Mouse (Mus musculus): ENCODE results near the gene Rassf4.

Rassf4 gene

DNA sequence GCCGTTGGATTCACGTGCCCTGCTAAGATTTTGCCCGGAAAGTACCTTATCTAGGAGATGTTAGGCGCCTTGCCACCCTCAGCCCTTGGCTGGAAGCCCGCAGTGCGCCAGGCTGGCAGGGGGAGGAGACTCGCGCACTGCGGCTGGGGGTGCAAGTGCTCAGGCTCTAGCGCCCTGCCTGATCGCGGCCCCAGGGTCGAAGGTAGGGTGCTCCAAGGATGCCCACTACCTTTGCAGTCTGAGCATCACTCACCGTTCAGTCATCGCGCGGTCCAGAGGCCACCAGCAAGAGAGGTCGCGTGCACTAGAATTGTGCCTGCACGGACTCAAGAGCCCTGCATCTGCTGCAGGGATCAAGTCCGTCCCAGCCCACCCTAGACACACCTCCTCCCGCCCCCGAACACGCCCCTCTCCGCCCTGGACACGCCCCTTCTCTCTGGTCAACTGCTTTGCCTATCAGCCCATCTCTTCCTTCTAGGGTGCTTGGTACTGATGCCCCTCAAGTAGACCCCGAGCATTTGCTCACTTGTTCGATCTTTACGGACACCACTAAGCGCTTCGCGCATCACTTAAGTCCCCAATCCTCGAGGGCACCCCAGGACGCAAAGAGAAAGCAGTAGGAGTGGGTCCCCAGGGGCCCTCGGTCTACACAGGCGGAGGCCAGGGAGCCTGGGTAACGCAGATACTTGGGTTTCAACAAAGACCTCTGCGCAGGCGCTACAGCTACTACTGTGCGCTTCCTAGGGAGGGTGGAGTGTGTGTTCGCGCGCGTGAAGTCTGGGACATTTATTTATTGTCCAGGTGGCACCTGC is at the start of gene Rassf4:
TSS of gene Rassf4 (minus strand) at position 482 of the 812 bp plus-strand sequence.
- DNase-seq (ENCODE audit: low read depth in 2 of 2, low spot score in 2 of 2): peak; percentile 18 to 38

DNA sequence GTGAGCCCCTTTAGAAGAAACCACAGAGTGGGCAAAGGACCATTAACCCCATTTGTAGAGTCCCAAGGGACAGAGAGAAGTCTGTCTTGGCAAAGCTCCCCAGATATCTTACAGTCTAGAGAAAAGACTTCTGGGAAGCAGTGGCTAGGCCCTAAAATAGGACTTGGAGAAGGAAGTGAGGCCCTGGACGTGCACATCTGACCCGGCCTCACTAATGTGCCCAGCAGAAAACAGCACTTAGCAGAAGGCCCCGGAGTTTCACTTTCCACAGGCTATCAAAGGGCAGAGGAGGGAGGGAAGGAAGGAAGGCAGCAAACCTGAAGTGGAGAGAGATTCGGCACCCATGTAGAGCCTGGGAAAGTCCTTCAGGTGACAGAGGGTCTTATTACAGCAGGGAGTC is 45.2 kb upstream of the Rassf4 start:
- DNase-seq (ENCODE audit: low read depth in 2 of 2, low spot score in 2 of 2): no peak

DNA sequence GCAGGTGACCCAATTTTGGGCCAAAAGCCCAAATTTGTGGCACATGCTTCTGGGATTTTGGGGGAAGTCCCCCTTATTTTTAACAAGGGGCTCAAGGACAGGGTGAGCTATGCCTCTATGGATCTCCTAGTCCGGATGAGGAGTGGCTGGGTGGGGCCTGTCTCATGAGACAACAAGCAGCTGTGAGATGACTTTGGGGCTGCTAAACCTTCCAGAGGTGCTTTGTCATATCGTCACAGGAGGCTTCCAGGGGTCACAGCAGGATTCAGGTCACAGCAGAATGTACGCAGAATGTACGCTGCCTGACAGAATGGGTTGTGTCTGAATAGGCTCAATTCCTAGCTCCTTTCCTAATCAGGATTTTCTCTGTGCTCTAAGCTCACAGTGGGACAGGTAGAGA is 44.6 kb upstream of the Rassf4 start:
- no peak for DNase-seq (ENCODE audit: low read depth in 2 of 2, low spot score in 2 of 2)

DNA sequence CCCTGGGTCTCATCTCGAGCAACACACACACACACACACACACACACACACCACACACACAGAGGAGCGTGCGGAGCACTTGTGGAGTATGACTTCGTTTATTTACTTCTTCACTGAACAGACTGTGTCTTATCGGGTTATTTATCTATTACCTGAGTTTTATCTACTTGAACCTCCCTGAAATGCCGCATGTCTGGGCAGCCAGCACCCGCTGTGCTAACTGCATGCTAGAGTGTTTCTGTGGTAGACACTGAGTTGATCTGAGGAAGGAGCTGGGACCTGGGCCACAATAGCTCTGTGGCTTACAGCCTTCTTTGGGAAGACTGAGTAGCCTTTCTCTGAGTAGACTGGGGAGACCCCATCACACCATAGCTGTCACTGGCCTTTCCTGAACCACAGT is 44.1 kb upstream of the Rassf4 start:
- DNase-seq (ENCODE audit: low read depth in 2 of 2, low spot score in 2 of 2): no peak

DNA sequence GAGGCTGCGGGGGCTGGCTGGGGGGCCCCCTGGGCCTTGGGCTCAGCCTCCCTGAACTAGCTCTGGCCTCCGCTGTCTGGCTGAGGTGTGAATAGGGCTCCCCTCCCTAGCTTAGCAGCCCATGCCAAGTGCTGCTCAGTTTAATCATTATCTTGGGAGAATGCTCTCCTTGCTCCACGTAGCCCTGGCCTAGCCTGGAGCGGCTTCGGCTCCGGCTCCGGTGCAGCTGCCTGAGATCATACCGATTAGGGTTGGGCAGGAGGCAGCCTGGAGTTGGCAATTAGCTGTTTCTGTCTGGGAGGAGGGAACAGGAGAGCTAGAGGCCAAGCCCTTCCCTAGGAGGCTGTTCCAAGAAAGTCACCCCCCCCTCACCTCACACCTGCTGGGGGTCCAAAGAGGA is 42.9 kb upstream of the Rassf4 start, which contains the start of gene Tmem72:
TSS of gene Tmem72 (minus strand) at position 248 of the 400 bp plus-strand sequence.
- DNase-seq (ENCODE audit: low read depth in 2 of 2, low spot score in 2 of 2): no peak

DNA sequence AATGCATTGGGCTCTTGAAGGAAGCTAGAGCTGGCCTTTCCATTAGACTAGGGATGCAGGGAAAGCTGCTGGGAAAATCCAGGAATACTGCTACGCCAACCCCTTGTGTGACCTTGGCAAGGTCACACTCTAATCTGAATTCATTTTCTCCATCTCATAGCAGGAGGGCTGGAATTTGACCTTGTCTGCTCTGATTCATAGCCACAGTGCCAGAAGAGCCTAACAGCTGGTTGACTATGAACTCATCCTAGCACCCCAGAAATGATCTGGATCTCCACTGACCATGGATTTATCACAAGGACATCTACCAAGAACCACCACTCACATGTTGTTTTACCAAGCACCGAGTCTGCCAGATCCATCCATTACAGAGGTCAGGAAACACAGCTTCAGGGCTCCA is 41.4 kb upstream of the Rassf4 start:
- DNase-seq (ENCODE audit: low read depth in 2 of 2, low spot score in 2 of 2): no peak

DNA sequence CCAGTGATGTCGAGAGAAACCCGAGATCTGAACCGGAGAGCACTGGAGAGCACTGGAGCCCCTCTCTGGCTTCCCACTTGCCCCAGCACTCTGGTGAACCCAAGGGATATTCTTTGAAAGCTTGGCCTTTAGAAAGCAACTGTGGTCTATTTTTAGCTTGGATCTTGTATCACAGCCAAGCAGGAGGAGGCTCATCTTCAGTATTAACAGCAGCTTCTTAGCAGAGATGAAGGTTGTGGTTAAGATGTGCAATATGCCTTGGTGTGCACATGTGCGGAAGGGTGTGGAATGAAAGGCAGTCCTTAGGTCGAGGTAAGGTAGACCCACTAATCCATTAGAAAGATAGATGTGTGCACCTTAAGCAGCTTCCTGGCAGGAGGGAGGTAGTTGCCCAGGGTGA is 40.8 kb upstream of the Rassf4 start:
- no peak for DNase-seq (ENCODE audit: low read depth in 2 of 2, low spot score in 2 of 2)

DNA sequence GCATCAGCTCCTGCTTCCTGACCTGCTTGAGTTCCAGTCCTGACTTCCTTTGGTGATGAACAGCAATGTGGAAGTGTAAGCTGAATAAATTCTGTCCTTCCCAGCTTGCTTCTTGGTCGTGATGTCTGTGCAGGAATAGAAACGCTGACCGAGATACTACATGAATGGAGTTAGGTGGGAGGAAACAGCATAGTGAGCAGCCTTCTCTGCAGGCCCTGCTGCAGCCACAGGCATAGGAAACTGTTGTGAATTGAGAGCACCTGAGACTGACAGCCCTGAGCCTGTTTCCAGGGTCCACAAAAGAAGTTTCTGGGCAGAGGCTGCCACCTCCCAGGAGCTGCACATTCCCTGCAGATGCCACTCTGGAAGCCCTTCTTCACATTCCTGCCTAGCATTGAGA is 40.2 kb upstream of the Rassf4 start:
- DNase-seq (ENCODE audit: low read depth in 2 of 2, low spot score in 2 of 2): no peak

DNA sequence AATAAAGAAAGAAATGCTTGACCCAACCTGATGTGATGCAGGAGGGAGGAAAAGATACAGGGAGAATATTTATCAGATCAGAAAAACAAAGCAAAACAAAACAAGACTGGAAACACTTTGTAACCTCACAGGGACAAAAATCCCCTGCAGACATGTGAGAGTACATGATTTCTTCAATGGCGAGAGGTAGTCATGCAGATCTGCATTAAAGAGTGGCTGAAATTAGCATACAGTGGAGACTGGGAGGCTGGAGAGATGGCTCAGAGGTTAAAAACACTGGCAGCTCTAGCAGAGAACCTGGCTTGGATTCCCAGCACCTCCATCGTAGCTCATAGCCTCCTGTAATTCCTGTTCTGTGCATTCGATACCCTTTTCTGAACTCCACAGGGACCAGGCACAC is 38.8 kb upstream of the Rassf4 start:
- DNase-seq (ENCODE audit: low read depth in 2 of 2, low spot score in 2 of 2): no peak

DNA sequence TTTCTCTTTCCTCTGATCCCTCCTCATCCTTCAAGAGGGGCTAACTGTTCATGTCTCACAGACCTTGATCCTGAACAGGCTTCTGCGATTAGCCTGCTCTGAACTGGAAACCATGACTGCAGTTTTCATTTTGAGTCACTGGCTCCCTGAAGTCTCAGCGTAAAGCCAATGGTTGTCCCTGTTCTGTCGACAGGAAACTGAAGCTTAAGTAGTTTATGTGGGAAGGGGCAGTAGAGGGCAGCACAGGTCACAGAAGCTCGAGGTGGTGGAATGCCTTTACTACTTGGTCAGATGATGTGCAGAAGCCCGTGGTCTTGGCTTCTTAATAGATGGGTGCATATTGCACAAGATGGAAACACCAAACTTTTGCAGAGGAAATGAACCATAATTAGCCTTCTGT is 38.3 kb upstream of the Rassf4 start:
- no peak for DNase-seq (ENCODE audit: low read depth in 2 of 2, low spot score in 2 of 2)

DNA sequence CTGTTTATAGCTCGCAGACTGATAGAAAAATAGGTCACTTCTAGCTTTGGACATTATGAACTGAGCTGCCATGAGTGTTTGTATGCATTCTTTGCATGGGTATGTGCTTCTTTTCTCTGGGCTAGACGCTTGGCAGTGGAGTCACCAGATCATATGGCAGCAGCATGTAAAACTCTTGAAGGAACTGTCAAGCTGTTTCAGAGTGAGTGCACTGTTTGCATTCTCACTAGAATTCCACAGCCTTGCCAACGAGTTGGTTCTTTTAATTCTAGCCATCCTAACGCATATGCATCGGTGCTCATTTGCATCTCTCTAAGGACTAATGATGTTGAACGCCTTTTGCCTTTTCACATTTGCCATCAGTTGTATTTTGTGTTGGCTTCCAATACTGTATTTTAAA is 30.6 kb upstream of the Rassf4 start:
- DNase-seq (ENCODE audit: low read depth in 2 of 2, low spot score in 2 of 2): no peak

DNA sequence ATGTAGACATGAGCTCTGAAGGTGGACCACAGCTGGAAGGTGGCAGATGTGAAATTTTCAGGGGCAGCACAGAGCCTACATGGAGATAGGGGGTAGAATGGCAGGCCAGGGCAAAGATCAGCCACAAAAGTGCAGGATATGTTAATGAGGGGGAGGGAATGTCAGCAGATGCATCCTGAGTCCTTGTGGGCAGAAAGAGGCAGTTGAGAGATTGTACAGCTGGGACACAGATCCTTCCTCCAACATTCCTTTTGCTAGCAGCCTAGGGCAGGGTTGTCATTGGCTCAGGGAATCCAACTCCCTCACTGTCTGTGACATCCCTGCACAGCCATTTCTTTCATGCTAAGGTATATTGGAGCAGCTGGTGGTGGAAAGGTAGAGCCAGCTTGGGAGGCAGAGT is 27.1 kb upstream of the Rassf4 start:
- DNase-seq (ENCODE audit: low read depth in 2 of 2, low spot score in 2 of 2): no peak

DNA sequence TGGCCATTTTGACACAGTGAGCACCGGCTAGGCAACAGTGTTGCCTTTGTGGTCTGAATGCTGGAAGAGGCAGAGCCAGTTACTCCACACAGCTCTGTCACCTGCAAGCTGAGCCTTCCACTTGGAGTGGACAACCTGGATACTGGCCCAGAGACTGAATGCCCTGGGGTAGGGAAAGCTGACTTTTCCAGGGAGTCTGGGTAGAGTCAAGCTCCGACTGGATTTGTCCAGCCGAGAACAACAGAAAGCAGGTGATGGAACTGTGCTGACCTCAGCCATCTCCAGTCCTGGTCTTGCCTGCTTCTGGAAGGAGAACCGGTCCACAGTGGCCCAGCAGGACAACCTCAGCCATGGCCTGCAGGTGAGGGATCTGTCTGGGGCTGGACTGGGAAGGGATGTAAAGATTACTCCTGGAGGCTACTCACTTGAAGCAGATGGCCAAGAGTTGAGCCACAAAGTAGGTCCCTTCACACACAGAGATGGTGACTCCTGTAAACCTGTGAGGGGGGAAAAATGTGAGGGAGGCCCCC is 24.2 kb upstream of the Rassf4 start:
- DNase-seq (ENCODE audit: low read depth in 2 of 2, low spot score in 2 of 2): no peak

DNA sequence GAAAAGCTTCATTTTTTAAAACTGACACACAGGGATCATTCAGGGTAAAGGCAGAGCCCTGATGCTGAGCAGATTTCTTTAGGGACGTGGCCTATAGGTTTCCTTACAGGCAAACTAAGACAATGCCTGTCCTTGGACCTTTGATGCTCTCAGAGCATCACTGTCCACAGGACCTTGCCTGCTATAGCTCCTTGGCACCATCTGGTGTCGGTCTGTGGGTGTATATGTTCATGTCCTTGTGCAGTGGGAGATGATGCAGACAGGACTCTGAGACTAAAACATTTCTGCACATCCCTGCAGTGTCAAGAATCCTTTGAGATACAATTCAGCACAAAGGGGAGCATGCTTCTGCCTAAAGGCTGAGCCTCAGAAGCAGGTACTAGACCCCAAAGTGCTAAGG is 23.7 kb upstream of the Rassf4 start:
- no peak for DNase-seq (ENCODE audit: low read depth in 2 of 2, low spot score in 2 of 2)

DNA sequence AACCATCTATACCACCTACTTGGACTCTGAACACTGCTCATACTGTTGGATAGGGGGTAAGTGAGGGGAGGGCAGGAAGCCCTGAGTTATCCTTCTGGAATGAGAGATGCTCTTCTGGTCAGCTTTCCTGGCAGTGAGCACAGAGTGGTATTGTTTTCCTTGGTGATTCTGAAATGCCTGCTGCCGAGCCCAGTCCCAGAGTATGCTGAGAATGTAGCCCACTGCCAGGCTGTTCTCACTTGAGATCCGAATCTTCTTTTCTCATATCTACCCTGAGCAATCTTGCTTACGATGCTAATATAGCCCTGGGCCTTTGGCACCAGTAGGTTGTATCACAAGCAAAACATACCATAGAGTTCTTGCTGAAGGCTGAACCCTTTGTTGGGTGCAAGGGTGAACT is 20.6 kb upstream of the Rassf4 start:
- no peak for DNase-seq (ENCODE audit: low read depth in 2 of 2, low spot score in 2 of 2)

DNA sequence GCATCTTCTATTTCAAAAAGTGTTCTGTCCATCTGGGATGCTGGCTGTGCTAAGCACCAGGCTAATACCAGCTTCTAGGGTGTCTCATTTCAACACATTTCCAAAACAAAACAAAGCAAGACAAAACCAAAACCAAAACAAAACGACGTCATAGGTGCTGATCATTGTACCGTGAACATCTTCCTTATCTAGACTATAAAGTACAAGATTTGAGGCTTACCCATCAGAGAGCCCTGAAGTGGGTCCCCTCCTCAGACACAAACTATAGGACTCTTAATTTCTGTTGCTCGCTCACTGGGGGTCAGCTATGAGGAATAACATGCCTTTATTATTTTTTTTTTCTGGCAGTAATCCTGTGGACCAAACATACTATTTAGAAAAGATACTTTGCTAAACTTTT is 19.9 kb upstream of the Rassf4 start:
- no peak for DNase-seq (ENCODE audit: low read depth in 2 of 2, low spot score in 2 of 2)

DNA sequence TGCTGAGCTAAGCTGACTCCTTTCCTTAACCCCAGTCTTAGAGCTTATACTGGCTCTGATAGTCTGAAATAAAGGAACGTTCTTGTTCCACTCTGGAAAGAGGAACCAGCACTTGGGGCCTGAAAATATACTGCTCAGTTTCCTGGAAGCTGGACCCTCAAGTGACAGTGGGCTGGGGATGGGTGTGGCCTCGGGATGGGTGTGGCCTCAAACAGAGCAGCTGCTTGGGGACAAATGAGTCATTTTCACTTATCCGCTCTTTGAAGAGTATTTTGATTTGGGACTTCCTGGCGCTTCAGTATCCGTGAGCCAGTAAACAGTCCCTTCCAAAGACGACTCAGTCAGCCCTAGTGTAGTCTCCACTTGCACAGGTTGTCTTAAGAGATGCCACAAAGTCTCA is 8.6 kb upstream of the Rassf4 start:
- no peak for DNase-seq (ENCODE audit: low read depth in 2 of 2, low spot score in 2 of 2)

DNA sequence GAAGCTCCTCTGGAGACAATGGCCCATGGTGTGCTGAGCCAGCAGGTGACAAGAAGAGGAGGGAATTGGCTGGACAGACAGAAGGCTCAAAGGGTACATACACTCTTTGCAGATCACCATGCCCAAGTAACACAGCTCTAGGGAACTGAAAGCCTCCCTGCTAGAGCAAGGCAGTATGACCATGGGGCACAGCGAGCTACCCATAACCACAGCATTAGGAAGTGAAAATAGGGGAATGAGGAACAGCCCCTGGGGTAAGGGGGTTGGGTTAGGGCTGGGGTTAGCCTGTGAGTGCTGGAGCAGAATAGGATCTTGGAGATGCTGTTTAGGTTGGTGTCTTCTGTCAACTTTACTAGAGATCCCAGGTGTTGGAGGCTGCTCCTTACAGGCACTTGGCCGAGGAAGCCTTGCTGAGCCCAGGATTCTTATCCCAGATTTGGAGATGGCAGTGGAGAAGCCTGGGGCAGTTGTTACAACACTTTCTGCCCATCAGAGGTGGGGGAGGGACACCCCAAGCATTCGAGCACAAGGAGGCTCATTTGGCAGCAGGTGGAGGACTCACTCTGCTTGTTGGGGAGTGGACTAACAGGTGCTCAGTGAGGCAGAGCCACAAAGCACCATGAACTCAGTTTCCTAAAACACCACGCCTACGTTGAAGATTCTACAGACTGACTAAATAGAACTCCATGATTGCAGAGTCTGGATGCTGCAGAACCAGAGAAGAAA is 6.0 kb upstream of the Rassf4 start:
- no peak for DNase-seq (ENCODE audit: low read depth in 2 of 2, low spot score in 2 of 2)

DNA sequence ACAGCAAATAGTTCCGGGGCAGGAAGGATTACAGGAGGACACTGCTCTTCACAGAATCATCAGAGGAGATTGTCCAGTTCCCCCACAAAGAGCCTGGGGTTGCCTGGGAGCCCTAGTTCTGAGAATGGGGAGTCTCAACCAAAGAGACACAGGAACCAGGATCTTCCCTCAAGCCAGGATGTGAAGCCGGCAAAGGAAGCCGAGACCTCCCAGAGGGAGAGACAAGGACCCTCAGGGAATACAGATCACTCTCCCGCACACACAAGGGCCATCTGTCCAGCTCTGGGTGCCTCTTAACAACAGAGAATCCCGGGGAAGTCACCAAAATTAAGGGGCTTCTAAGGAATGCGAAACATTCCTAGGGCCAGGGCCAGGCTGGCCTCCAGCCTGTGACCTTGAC is 3.6 kb upstream of the Rassf4 start:
- DNase-seq (ENCODE audit: low read depth in 2 of 2, low spot score in 2 of 2): no peak

DNA sequence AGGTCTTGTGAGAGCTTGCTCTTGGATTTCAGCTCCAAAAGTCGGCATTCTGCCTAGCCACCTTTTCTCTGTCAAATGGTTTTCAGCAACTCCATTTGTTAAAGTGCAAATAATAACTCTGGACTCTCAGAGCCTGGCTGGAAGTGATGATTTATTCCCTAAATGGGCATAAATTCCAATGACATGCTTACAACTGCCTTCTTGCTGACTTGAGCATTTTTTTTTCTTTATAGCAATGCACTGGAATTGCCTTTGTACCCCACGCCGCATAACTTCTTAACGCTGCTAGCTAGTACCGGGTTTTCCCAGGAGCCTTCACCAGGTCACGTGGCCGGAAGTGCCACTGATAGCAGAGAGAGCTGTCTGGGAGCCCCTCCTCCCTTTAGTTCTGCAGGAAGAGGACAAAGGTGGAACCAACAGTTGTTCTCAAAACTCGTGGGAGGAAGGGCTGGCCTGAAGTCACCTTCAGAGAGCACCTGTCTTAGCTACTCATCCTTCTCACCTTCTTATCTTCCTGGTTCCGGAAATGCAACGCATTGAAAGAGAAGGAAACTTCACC is 2.7 kb upstream of the Rassf4 start:
- DNase-seq (ENCODE audit: low read depth in 2 of 2, low spot score in 2 of 2): no peak

DNA sequence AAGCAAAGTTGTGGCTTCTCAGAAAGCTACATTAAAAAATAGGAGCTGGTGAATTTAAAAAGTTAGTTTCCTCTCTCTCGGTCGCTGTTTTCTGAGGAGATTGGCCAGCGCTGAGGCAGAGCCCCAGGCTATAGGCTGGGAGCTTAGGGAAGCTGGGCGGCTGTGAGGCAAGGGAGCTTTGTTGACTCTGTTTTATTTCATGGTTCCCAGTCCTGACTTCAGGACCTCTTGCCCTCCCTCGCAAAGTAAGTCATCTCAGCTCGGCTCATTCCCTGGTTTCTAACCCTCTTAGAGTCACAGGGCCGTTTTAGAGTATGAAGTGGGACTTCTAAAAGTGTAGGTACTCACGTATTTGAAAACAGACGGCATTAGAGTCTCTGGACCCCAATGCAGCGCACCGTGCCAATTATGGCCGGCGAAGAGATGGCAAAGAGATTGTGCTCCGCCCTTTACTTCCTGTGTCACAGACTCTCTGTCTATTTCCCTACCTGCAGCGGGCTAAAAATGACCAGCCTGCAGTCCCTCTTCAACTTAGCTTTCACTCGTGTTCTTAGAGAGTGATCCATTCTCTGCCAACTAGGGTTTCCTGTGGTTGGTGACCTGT is 633 bp upstream of the Rassf4 start:
- no peak for DNase-seq (ENCODE audit: low read depth in 2 of 2, low spot score in 2 of 2)

DNA sequence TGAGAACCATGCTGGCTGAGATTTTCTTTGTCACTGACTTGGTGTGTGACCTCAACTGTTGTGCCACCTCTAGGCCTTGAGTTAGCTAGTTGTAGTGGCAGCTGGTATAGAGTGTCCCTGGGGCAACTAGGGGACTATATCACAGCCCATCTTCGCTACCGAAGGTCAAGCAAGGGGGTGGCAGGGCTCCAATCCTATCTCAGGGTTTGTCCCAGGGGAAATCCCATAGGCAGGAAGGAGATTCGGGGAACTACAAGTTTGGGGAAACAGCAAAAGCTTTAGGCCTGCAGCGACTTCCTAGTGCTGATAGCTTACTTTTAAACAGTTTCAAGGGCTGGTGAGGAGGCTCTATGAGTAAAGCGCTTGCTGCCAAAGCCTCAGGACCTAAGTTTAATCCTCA is 1.4 kb downstream of the Rassf4 start:
- no peak for DNase-seq (ENCODE audit: low read depth in 2 of 2, low spot score in 2 of 2)
